Comparison of ENCODE assay signal across 8 mouse cellular contexts in the genomic region with DNA sequence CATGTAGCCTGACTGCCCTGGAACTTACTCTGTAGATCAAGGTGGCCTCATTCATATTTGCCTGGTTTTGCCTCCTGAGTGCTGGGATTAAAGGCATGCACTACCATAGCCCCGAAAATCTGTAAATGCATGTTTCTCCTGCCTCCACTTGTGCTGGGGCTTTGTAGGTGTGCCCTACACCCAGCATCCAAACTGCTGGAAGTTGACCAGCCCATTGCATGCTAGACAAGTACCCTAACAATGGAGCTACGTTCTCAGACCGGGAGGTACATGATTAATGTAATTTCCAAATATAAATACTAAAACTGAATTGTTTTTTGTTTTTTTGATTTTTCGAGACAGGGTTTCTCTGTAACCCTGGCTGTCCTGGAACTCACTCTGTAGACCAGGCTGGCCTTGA. TPM values are rescaled to one million over a fixed set of nuclear protein-coding genes. Genes with fewer than 3 reads are reported as not detected.
DNase-seq lines count a peak whose midpoint lies in the region; ATAC-seq and TF ChIP-seq lines count a peak whose summit lies in the region.

No protein-coding gene starts in this region.

- no peak overlapping the region for H3K27ac ChIP-seq in lung, embryonic 16.5 days (ENCODE audit: low read length)
- no peak overlapping the region for H3K27ac ChIP-seq in forebrain, embryonic 12.5 days
- H3K27ac ChIP-seq in limb, embryonic 12.5 days, result no peak overlapping the region
- H3K27ac ChIP-seq in olfactory bulb, adult 2 months (ENCODE audit: insufficient read depth, low read depth, low read length), result no peak overlapping the region

- DNase-seq in lung, postnatal 4 days, result no peak
- no peak for DNase-seq in thymus, postnatal 14 days
- DNase-seq in gastrocnemius, adult 18-20 months (ENCODE audit: low spot score), result no peak
- no peak for DNase-seq in cerebellum, postnatal 36 days

- WGBS in lung, embryonic 16.5 days, result 22% methylated on average over 4 of the region's 4 CpGs
- 62% methylated on average over 4 of the region's 4 CpGs for WGBS in forebrain, embryonic 12.5 days
- 61% methylated on average over 4 of the region's 4 CpGs for WGBS in limb, embryonic 12.5 days
- 9% methylated on average over 4 of the region's 4 CpGs for WGBS in olfactory bulb, adult 2 months

- H3K4me3 ChIP-seq in lung, embryonic 16.5 days (ENCODE audit: low read length), result peak overlapping the region; percentile 97
- peak overlapping the region; percentile 94 for H3K4me3 ChIP-seq in forebrain, embryonic 12.5 days (replicated peaks)
- peak overlapping the region; percentile 86 for H3K4me3 ChIP-seq in limb, embryonic 12.5 days (replicated peaks)
- H3K4me3 ChIP-seq in olfactory bulb, adult 2 months (ENCODE audit: insufficient read depth, low read depth, low read length), result peak overlapping the region; percentile 45

- H3K9me3 ChIP-seq in lung, embryonic 16.5 days (ENCODE audit: control insufficient read depth, low read length), result no peaks in the 10 kb centered on the region
- H3K9me3 ChIP-seq in forebrain, embryonic 12.5 days, result no peaks in the 10 kb centered on the region
- H3K9me3 ChIP-seq in limb, embryonic 12.5 days, result no peaks in the 10 kb centered on the region

- H3K36me3 ChIP-seq in lung, embryonic 16.5 days (ENCODE audit: control insufficient read depth, insufficient read depth, low read length), result peaks cover 22% of the 10 kb centered on the region
- H3K36me3 ChIP-seq in forebrain, embryonic 12.5 days (replicated peaks), result peaks cover 34% of the 10 kb centered on the region
- H3K36me3 ChIP-seq in limb, embryonic 12.5 days, result peaks cover 49% of the 10 kb centered on the region

- no peaks in the 10 kb centered on the region for H3K27me3 ChIP-seq in lung, embryonic 16.5 days (ENCODE audit: control insufficient read depth, insufficient read depth, low read depth, low read length)
- no peaks in the 10 kb centered on the region for H3K27me3 ChIP-seq in forebrain, embryonic 12.5 days
- H3K27me3 ChIP-seq in limb, embryonic 12.5 days, result no peaks in the 10 kb centered on the region

- peaks cover 17% of the 10 kb centered on the region for H3K4me1 ChIP-seq in lung, embryonic 16.5 days (replicated peaks; ENCODE audit: control insufficient read depth, insufficient read depth, low read length)
- H3K4me1 ChIP-seq in forebrain, embryonic 12.5 days, result peaks cover 34% of the 10 kb centered on the region
- peaks cover 24% of the 10 kb centered on the region for H3K4me1 ChIP-seq in limb, embryonic 12.5 days (replicated peaks)
- no peaks in the 10 kb centered on the region for H3K4me1 ChIP-seq in olfactory bulb, adult 2 months (ENCODE audit: control insufficient read depth, insufficient read depth, low read length)

- no peak for ATAC-seq in lung, embryonic 16.5 days (ENCODE audit: low read depth)
- no peak for ATAC-seq in forebrain, embryonic 12.5 days (ENCODE audit: low FRiP score)
- ATAC-seq in limb, embryonic 12.5 days (ENCODE audit: insufficient number of reproducible peaks, insufficient read depth, low FRiP score, low TSS enrichment, low read depth), result no peak

- TF ChIP-seq CTCF in olfactory bulb, adult 2 months (IDR thresholded peaks at IDR 0.05; ENCODE audit: insufficient read depth, low read depth, low read length), result no peak

- H3K9ac ChIP-seq in lung, embryonic 16.5 days (ENCODE audit: low read length), result peak overlapping the region; percentile 70
- peak overlapping the region; percentile 77 for H3K9ac ChIP-seq in forebrain, embryonic 12.5 days
- peak overlapping the region; percentile 75 for H3K9ac ChIP-seq in limb, embryonic 12.5 days (replicated peaks)

- peak overlapping the region; percentile 80 for H3K4me2 ChIP-seq in lung, embryonic 16.5 days (ENCODE audit: low read depth, low read length)
- H3K4me2 ChIP-seq in forebrain, embryonic 12.5 days, result peak overlapping the region; percentile 95
- peak overlapping the region; percentile 84 for H3K4me2 ChIP-seq in limb, embryonic 12.5 days

- no peak for TF ChIP-seq POLR2A in olfactory bulb, adult 2 months (IDR thresholded peaks at IDR 0.05; ENCODE audit: insufficient read depth, low read depth, low read length)

RNA-seq across cellular contexts. Expression of a gene that starts 2.0 kb away (rescaled TPM):
- 229 and 240 TPM in 2 replicates for polyA plus RNA-seq in lung, embryonic 16.5 days (2015; fragmentation: Nextera tagmentation; extraction: Ambion mirVana)
- polyA plus RNA-seq in forebrain, embryonic 12.5 days (2016; fragmentation: Nextera tagmentation; extraction: Ambion mirVana), result 296 and 310 TPM in 2 replicates
- polyA plus RNA-seq in limb, embryonic 12.5 days (2016; fragmentation: Nextera tagmentation; extraction: Ambion mirVana), result 287 and 289 TPM in 2 replicates
- 162 and 401 TPM in 2 replicates for polyA plus RNA-seq in olfactory bulb, adult 2 months (2012; ENCODE audit: insufficient read depth, insufficient read length, low replicate concordance, missing spikeins)
- total RNA-seq in gastrocnemius, adult 18-20 months (2021), result 10 to 100 TPM; 55.4 to 55.5 TPM

RNA-seq across cellular contexts. Expression of a gene that starts 7.2 kb away (rescaled TPM):
- polyA plus RNA-seq in lung, embryonic 16.5 days (2015; fragmentation: Nextera tagmentation; extraction: Ambion mirVana), result 17.5 and 19.4 TPM in 2 replicates
- polyA plus RNA-seq in forebrain, embryonic 12.5 days (2016; fragmentation: Nextera tagmentation; extraction: Ambion mirVana), result 30.0 and 31.4 TPM in 2 replicates
- 26.0 and 29.9 TPM in 2 replicates for polyA plus RNA-seq in limb, embryonic 12.5 days (2016; fragmentation: Nextera tagmentation; extraction: Ambion mirVana)
- not detected in 2 replicates for polyA plus RNA-seq in olfactory bulb, adult 2 months (2012; ENCODE audit: insufficient read depth, insufficient read length, low replicate concordance, missing spikeins)
- 10 to 100 TPM; 34.3 to 35.0 TPM for total RNA-seq in gastrocnemius, adult 18-20 months (2021)

RNA-seq across cellular contexts. Expression of a gene that starts 43.4 kb away (rescaled TPM):
- polyA plus RNA-seq in lung, embryonic 16.5 days (2015; fragmentation: Nextera tagmentation; extraction: Ambion mirVana), result 277 and 300 TPM in 2 replicates
- polyA plus RNA-seq in forebrain, embryonic 12.5 days (2016; fragmentation: Nextera tagmentation; extraction: Ambion mirVana), result 378 and 397 TPM in 2 replicates
- polyA plus RNA-seq in limb, embryonic 12.5 days (2016; fragmentation: Nextera tagmentation; extraction: Ambion mirVana), result 313 and 325 TPM in 2 replicates
- not detected in 2 replicates for polyA plus RNA-seq in olfactory bulb, adult 2 months (2012; ENCODE audit: insufficient read depth, insufficient read length, low replicate concordance, missing spikeins)
- total RNA-seq in gastrocnemius, adult 18-20 months (2021), result 100 to 1,000 TPM; 147 to 154 TPM

Comparison
In these comparisons a context has a peak if more than half of its experiments do, and no peak if none do; other contexts are left out.
1. H3K4me3 ChIP-seq: peak in every context shown above with its lines; median percentile 97 in lung, embryonic 16.5 days; 94 in forebrain, embryonic 12.5 days; 86 in limb, embryonic 12.5 days; 45 in olfactory bulb, adult 2 months.
2. RNA of a gene that starts 7.2 kb away (polyA plus RNA-seq): 30.0 to 31.4 TPM in forebrain, embryonic 12.5 days, 26.0 to 29.9 TPM in limb, embryonic 12.5 days and 17.5 to 19.4 TPM in lung, embryonic 16.5 days; not detected in olfactory bulb, adult 2 months; every median in the first group is over 10 times any median in the second.
3. Peak in every context shown above with its lines, with median percentiles within 50 percentile points of each other: H3K4me2 ChIP-seq and H3K9ac ChIP-seq.